Mouse (Mus musculus) stomach, embryonic 16.5 days (tissue): ENCODE data around the gene 4930513O06Rik. TPM values are rescaled to one million over a fixed set of nuclear protein-coding genes. Genes with fewer than 3 reads are reported as not detected.

Source experiments
- ATAC-seq: fragments of 200-750 bp; cut with Nextera tagmentation; 2 replicates; pipeline ENCODE4 v1.8.0; 2017; ENCODE audit warnings: moderate number of reproducible peaks, moderate TSS enrichment; ENCODE audit not compliant: insufficient read depth, low FRiP score
- H3K27ac ChIP-seq: fragments of 300-500 bp; sonication (generic); 2 replicates; pipeline ENCODE4 v1.5.1; 2014; ENCODE audit warnings: low read length
- H3K27me3 ChIP-seq: fragments of 300-500 bp; sonication (generic); 2 replicates; pipeline ENCODE4 v1.6.1; 2014; ENCODE audit warnings: low read length, control low read depth, mixed read lengths; ENCODE audit not compliant: control insufficient read depth, insufficient read depth
- H3K36me3 ChIP-seq: fragments of 300-500 bp; sonication (generic); 2 replicates; pipeline ENCODE4 v1.6.1; 2014; ENCODE audit warnings: low read length; ENCODE audit not compliant: control insufficient read depth, insufficient read depth
- H3K4me1 ChIP-seq: fragments of 300-500 bp; sonication (generic); 2 replicates; pipeline ENCODE4 v1.6.1; 2014; ENCODE audit warnings: low read length, control low read depth, mixed read lengths; ENCODE audit not compliant: control insufficient read depth, insufficient read depth
- H3K4me2 ChIP-seq: fragments of 300-500 bp; sonication (generic); 2 replicates; pipeline ENCODE4 v1.6.1; 2014; ENCODE audit warnings: low read depth, low read length, mixed read lengths
- H3K4me3 ChIP-seq: fragments of 300-500 bp; sonication (generic); replicated peaks from 2 replicates; pipeline ENCODE4 v1.5.1; 2014; ENCODE audit warnings: mild to moderate bottlenecking, low read length
- H3K9ac ChIP-seq: fragments of 300-500 bp; sonication (generic); 2 replicates; pipeline ENCODE4 v1.6.1; 2014; ENCODE audit warnings: low read length
- H3K9me3 ChIP-seq: fragments of 300-500 bp; sonication (generic); replicated peaks from 2 replicates; pipeline ENCODE4 v1.6.1; 2016; ENCODE audit warnings: low read length, control low read depth; ENCODE audit not compliant: control insufficient read depth
- WGBS: fragments of 180-500 bp; shearing (Covaris S2); extraction: QIAGEN DNeasy Blood & Tissue Kit; methylation state at CpG from one replicate; pipeline ENCODE4 v1.1.7; 2014; 5-methylcytosine and 5-hydroxymethylcytosine counted together
- polyA plus RNA-seq: library from polyadenylated mRNA; unstranded; fragments of >200 nt; fragmentation: Nextera tagmentation; extraction: Ambion mirVana; gene quantifications from 2 replicates; pipeline ENCODE4 v1.2.1, GENCODE M21; 2015

4930513O06Rik gene
- polyA plus RNA-seq, 1 experiment from 2014 or later, result 0.23 TPM

GRCm38 (mm10) chrX:139134031-139134430, 48.0 kb downstream of the 4930513O06Rik start:
- no peaks in the 10 kb centered on the region for H3K9me3 ChIP-seq
- WGBS, result 40% methylated on average over 4 of the region's 4 CpGs
- H3K9ac ChIP-seq, result no peak overlapping the region
- ATAC-seq, result no peak
- H3K27me3 ChIP-seq, result no peaks in the 10 kb centered on the region
- no peaks in the 10 kb centered on the region for H3K4me1 ChIP-seq
- no peak overlapping the region for H3K4me3 ChIP-seq
- H3K27ac ChIP-seq, result no peak overlapping the region
- no peak overlapping the region for H3K4me2 ChIP-seq
- H3K36me3 ChIP-seq, result no peaks in the 10 kb centered on the region

Other genes starting within 250 kb of the 4930513O06Rik start
- 33.7 and 42.9 TPM in 2 replicates for gene Nrk, start 171.8 kb upstream of the 4930513O06Rik start, polyA plus RNA-seq
- gene Serpina7, start 1.0 kb upstream of the 4930513O06Rik start, polyA plus RNA-seq, result 0.20 and 0.54 TPM in 2 replicates
- gene 4933428M09Rik, start 93.0 kb downstream of the 4930513O06Rik start, polyA plus RNA-seq, result not detected in 2 replicates
- gene Mum1l1, start 123.8 kb downstream of the 4930513O06Rik start, polyA plus RNA-seq, result 15.8 and 16.8 TPM in 2 replicates
- not detected in 2 replicates for gene Trap1a, start 247.4 kb downstream of the 4930513O06Rik start, polyA plus RNA-seq